Mouse (Mus musculus) embryonic facial prominence, embryonic 14.5 days (tissue): Measurements from ENCODE around the gene Fermt2. TPM values are rescaled to one million over a fixed set of nuclear protein-coding genes. Genes with fewer than 3 reads are reported as not detected.
A peak's percentile ranks its signal among the peaks of the same experiment; 100 is the strongest.

Experiments used
- ATAC-seq: fragments of 200-750 bp; cut with Nextera tagmentation; 2 replicates; pipeline ENCODE4 v1.8.0; 2017; ENCODE audit warnings: low read depth, moderate number of reproducible peaks, moderate TSS enrichment
- DNase-seq: peaks from one replicate; pipeline ENCODE4 v3.0.0-alpha.2; 2015; ENCODE audit warnings: low spot score
- H3K27ac ChIP-seq: fragments of 300-500 bp; sonication (generic); replicated peaks from 2 replicates; pipeline ENCODE4 v1.5.1; 2014; ENCODE audit warnings: low read depth, mild to moderate bottlenecking, low read length, moderate library complexity
- H3K27me3 ChIP-seq: fragments of 300-500 bp; sonication (generic); replicated peaks from 2 replicates; pipeline ENCODE4 v1.6.1; 2014; ENCODE audit warnings: low read length; ENCODE audit not compliant: control insufficient read depth, insufficient read depth
- H3K36me3 ChIP-seq: fragments of 300-500 bp; sonication (generic); 2 replicates; pipeline ENCODE4 v1.6.1; 2014; ENCODE audit warnings: low read length, mixed read lengths; ENCODE audit not compliant: control insufficient read depth, insufficient read depth
- H3K4me1 ChIP-seq: fragments of 300-500 bp; sonication (generic); 2 replicates; pipeline ENCODE4 v1.6.1; 2014; ENCODE audit warnings: antibody characterized with exemption, low read length; ENCODE audit not compliant: control insufficient read depth, insufficient read depth
- H3K4me2 ChIP-seq: fragments of 300-500 bp; sonication (generic); 2 replicates; pipeline ENCODE4 v1.6.1; 2014; ENCODE audit warnings: low read depth, mild to moderate bottlenecking, low read length, moderate library complexity, mixed read lengths
- H3K4me3 ChIP-seq: fragments of 300-500 bp; sonication (generic); 2 replicates; pipeline ENCODE4 v1.5.1; 2014; ENCODE audit warnings: low read depth, mild to moderate bottlenecking, low read length
- H3K9ac ChIP-seq: fragments of 300-500 bp; sonication (generic); 2 replicates; pipeline ENCODE4 v1.6.1; 2014; ENCODE audit warnings: low read depth, mild to moderate bottlenecking, low read length, moderate library complexity, mixed read lengths
- H3K9me3 ChIP-seq: fragments of 300-500 bp; sonication (generic); 2 replicates; pipeline ENCODE4 v1.6.1; 2016; ENCODE audit warnings: low read length; ENCODE audit not compliant: control insufficient read depth
- WGBS: fragments of 180-500 bp; shearing (Covaris S2); extraction: QIAGEN DNeasy Blood & Tissue Kit; methylation state at CpG from one replicate; pipeline ENCODE4 v1.1.7; 2014; 5-methylcytosine and 5-hydroxymethylcytosine counted together
- polyA plus RNA-seq: library from polyadenylated mRNA; unstranded; fragments of >200 nt; fragmentation: Nextera tagmentation; extraction: Ambion mirVana; gene quantifications from 2 replicates; pipeline ENCODE4 v1.2.1, GENCODE M21; 2014

The Fermt2 gene
- 132 and 153 TPM in 2 replicates for polyA plus RNA-seq

- Histone ChIP-seq H3K36me3 (0 out of 2 replicates have a peak, but pooled peaks cover 4% of the 10 kb centered on the region), H3K4me3 (peak within 1 kb of the TSS; percentile 80), H3K4me1 (peaks cover 19% of the 10 kb centered on the region), H3K9me3 (no peaks in the 10 kb centered on the region), H3K27me3 (no peaks in the 10 kb centered on the region), H3K4me2 (peak within 1 kb of the TSS; percentile 72), H3K9ac (peak within 1 kb of the TSS; percentile 88), H3K27ac (peak within 1 kb of the TSS; percentile 99)
- DNase-seq (peak; percentile 94), ATAC-seq (peak; percentile 90)
- WGBS: under 1% methylated on average over 20 of the region's 126 CpGs
Observed at GRCm38 (mm10) chr14:45529411-45530363, at the start of gene Fermt2. Fermt2 (minus strand) TSS chr14:45530118.

- Histone ChIP-seq H3K27me3 (no peaks in the 10 kb centered on the region), H3K4me1 (peaks cover 12% of the 10 kb centered on the region; the same call in 1 of the 2 replicates), H3K9ac (peak overlapping the region; percentile 58), H3K4me2 (peak overlapping the region; percentile 55), H3K9me3 (no peaks in the 10 kb centered on the region), H3K36me3 (no peaks in the 10 kb centered on the region), H3K27ac (peak overlapping the region; percentile 93), H3K4me3 (peak overlapping the region; percentile 25)
- DNase-seq: peak; percentile 61
- WGBS: 21% methylated on average over 33 of the region's 33 CpGs
- peak; percentile 10; the same call in 1 of the 2 replicates for ATAC-seq
Observed at GRCm38 (mm10) chr14:45566066-45566937, 36.4 kb upstream of the Fermt2 start.

- H3K9ac ChIP-seq: peak overlapping the region; percentile 58
- H3K27ac ChIP-seq: peak overlapping the region; percentile 93
- WGBS: 4% methylated on average over 20 of the region's 20 CpGs
- peak overlapping the region; percentile 21 for H3K4me3 ChIP-seq
- peaks cover 12% of the 10 kb centered on the region; the same call in 1 of the 2 replicates for H3K4me1 ChIP-seq
- DNase-seq: peak; percentile 93
- ATAC-seq: peak; percentile 84
- H3K36me3 ChIP-seq: no peaks in the 10 kb centered on the region
- no peaks in the 10 kb centered on the region for H3K27me3 ChIP-seq
- no peaks in the 10 kb centered on the region for H3K9me3 ChIP-seq
- peak overlapping the region; percentile 55 for H3K4me2 ChIP-seq
Observed at GRCm38 (mm10) chr14:45565216-45566065, 35.5 kb upstream of the Fermt2 start.

GRCm38 (mm10) chr14:45563577-45563976 is 33.7 kb upstream of the Fermt2 start:
- ATAC-seq (no peak), DNase-seq (peak; percentile 33)
- Histone ChIP-seq H3K9ac (no peak overlapping the region), H3K4me1 (peaks cover 12% of the 10 kb centered on the region; the same call in 1 of the 2 replicates), H3K4me3 (no peak overlapping the region), H3K4me2 (no peak overlapping the region), H3K27me3 (no peaks in the 10 kb centered on the region), H3K36me3 (no peaks in the 10 kb centered on the region), H3K9me3 (no peaks in the 10 kb centered on the region), H3K27ac (no peak overlapping the region)
- 80% methylated on average over 1 of the region's 1 CpGs for WGBS

GRCm38 (mm10) chr14:45561681-45562080 is 31.8 kb upstream of the Fermt2 start:
- no peaks in the 10 kb centered on the region for H3K27me3 ChIP-seq
- peaks cover 12% of the 10 kb centered on the region; the same call in 1 of the 2 replicates for H3K4me1 ChIP-seq
- H3K9me3 ChIP-seq: no peaks in the 10 kb centered on the region
- no peak overlapping the region for H3K4me2 ChIP-seq
- ATAC-seq (0 out of 2 replicates have a peak, but pooled peaks have one; percentile 22), DNase-seq (peak; percentile 52)
- no peak overlapping the region for H3K9ac ChIP-seq
- H3K36me3 ChIP-seq: no peaks in the 10 kb centered on the region
- no peak overlapping the region for H3K4me3 ChIP-seq
- 0 out of 2 replicates have a peak overlapping the region, but pooled peaks have one; percentile 25 for H3K27ac ChIP-seq
- WGBS: 67% methylated on average over 6 of the region's 6 CpGs

GRCm38 (mm10) chr14:45559018-45559417 is 29.1 kb upstream of the Fermt2 start:
- H3K9ac ChIP-seq: no peak overlapping the region
- no peaks in the 10 kb centered on the region for H3K9me3 ChIP-seq
- H3K27ac ChIP-seq: no peak overlapping the region
- H3K4me1 ChIP-seq: peaks cover 5% of the 10 kb centered on the region; the same call in 1 of the 2 replicates
- DNase-seq (no peak), ATAC-seq (no peak)
- H3K36me3 ChIP-seq: no peaks in the 10 kb centered on the region
- WGBS: 100% methylated on average over 1 of the region's 1 CpGs
- no peak overlapping the region for H3K4me3 ChIP-seq
- no peaks in the 10 kb centered on the region for H3K27me3 ChIP-seq
- H3K4me2 ChIP-seq: no peak overlapping the region

GRCm38 (mm10) chr14:45554336-45554735 is 24.4 kb upstream of the Fermt2 start:
- DNase-seq (peak; percentile 70), ATAC-seq (no peak)
- H3K36me3 ChIP-seq: no peaks in the 10 kb centered on the region
- H3K4me1 ChIP-seq: no peaks in the 10 kb centered on the region
- H3K4me3 ChIP-seq: no peak overlapping the region
- no peak overlapping the region for H3K4me2 ChIP-seq
- H3K27me3 ChIP-seq: no peaks in the 10 kb centered on the region
- H3K9me3 ChIP-seq: no peaks in the 10 kb centered on the region
- 81% methylated on average over 6 of the region's 6 CpGs for WGBS
- no peak overlapping the region for H3K27ac ChIP-seq
- no peak overlapping the region for H3K9ac ChIP-seq
